20 mouse cellular contexts compared by ENCODE assay signal in genomic region chr17:12224145-12224544, GRCm38 (mm10).
DNase-seq lines count a peak whose midpoint lies in the region; ATAC-seq and TF ChIP-seq lines count a peak whose summit lies in the region.
"Had no signal": no experiment of that assay in that cellular context is flagged by ENCODE, and none has a peak within 500 bp of the region (broad histone marks: within the 10 kb centered on the region; RNA-seq: fewer than 3 reads in every experiment).

No protein-coding gene starts in this region.

- ATAC-seq in kidney, postnatal 0 days (replicated peaks; ENCODE audit: low FRiP score, low read depth) = no peak
- 0 out of 2 replicates have a peak, but pooled peaks have one; percentile 23 for ATAC-seq in neural tube, embryonic 15.5 days (ENCODE audit: low FRiP score)
- 0 out of 2 replicates have a peak, but pooled peaks have one; percentile 6 for ATAC-seq in stomach, postnatal 0 days (ENCODE audit: low FRiP score, low TSS enrichment)
- no peak for ATAC-seq in megakaryocyte-erythroid progenitor cell, adult 5-6 weeks (replicated peaks; ENCODE audit: low FRiP score, low TSS enrichment, poor library complexity, severe bottlenecking)
- ATAC-seq: inflammation-experienced regulatory T-cells, adult 6 months had no signal

- no peak overlapping the region for H3K27ac ChIP-seq in kidney, postnatal 0 days
- H3K27ac ChIP-seq in kidney, adult 2 months (ENCODE audit: insufficient read depth, low read depth, low read length) = no peak overlapping the region
- no peak overlapping the region for H3K27ac ChIP-seq in neural tube, embryonic 15.5 days (replicated peaks)
- no peak overlapping the region for H3K27ac ChIP-seq in stomach, postnatal 0 days (replicated peaks)
- H3K27ac ChIP-seq: embryonic facial prominence, embryonic 13.5 days; gastrocnemius, adult 2 months; heart, embryonic 13.5 days; macrophage; midbrain, embryonic 12.5 days had no signal

- no peak overlapping the region for H3K9ac ChIP-seq in kidney, postnatal 0 days (ENCODE audit: low read depth, low read length)
- no peak overlapping the region for H3K9ac ChIP-seq in neural tube, embryonic 15.5 days (replicated peaks)
- no peak overlapping the region for H3K9ac ChIP-seq in stomach, postnatal 0 days (ENCODE audit: low read length)
- H3K9ac ChIP-seq: embryonic facial prominence, embryonic 13.5 days; heart, embryonic 13.5 days; midbrain, embryonic 12.5 days had no signal

- peak; percentile 86 for DNase-seq in cerebellum, adult 11-12 months
- DNase-seq in cerebellum, postnatal 4 days (ENCODE audit: low spot score in 2 of 2) = no peak
- DNase-seq in kidney, postnatal 0 days (ENCODE audit: low spot score) = peak; percentile 35
- DNase-seq in kidney, adult 2 months = no peak
- DNase-seq in neural tube, embryonic 10.5 days (ENCODE audit: extremely low spot score, low spot score) = no peak
- DNase-seq in stomach, postnatal 0 days (ENCODE audit: low spot score) = no peak
- DNase-seq: adrenal gland, adult 8-10 months; gastrocnemius, adult 2 months; heart, postnatal 4 days; lung, adult 2 months; right cerebral cortex, adult 18-20 months had no signal

- H3K27me3 ChIP-seq in kidney, postnatal 0 days (ENCODE audit: insufficient read depth, low read length) = no peaks in the 10 kb centered on the region
- H3K27me3 ChIP-seq in kidney, adult 2 months (replicated peaks; ENCODE audit: control insufficient read depth, insufficient read depth, low read length) = no peaks in the 10 kb centered on the region
- no peaks in the 10 kb centered on the region for H3K27me3 ChIP-seq in neural tube, embryonic 15.5 days (replicated peaks)
- H3K27me3 ChIP-seq in stomach, postnatal 0 days (ENCODE audit: control insufficient read depth, insufficient read depth, low read length) = no peaks in the 10 kb centered on the region
- H3K27me3 ChIP-seq: CH12.LX; embryonic facial prominence, embryonic 13.5 days; heart, embryonic 13.5 days; midbrain, embryonic 12.5 days had no signal

- TF ChIP-seq POLR2A in kidney, adult 2 months (IDR thresholded peaks at IDR 0.05; ENCODE audit: low read depth, low read length) = no peak

- no peak overlapping the region for H3K4me2 ChIP-seq in kidney, postnatal 0 days (ENCODE audit: low read length)
- no peak overlapping the region for H3K4me2 ChIP-seq in neural tube, embryonic 15.5 days
- no peak overlapping the region for H3K4me2 ChIP-seq in stomach, postnatal 0 days (replicated peaks; ENCODE audit: low read depth)
- H3K4me2 ChIP-seq: embryonic facial prominence, embryonic 13.5 days; heart, embryonic 13.5 days; midbrain, embryonic 12.5 days had no signal

- no peak overlapping the region for H3K4me3 ChIP-seq in kidney, postnatal 0 days (replicated peaks; ENCODE audit: low read depth, low read length)
- no peak overlapping the region for H3K4me3 ChIP-seq in kidney, adult 2 months (ENCODE audit: insufficient read depth, low read depth, low read length)
- no peak overlapping the region for H3K4me3 ChIP-seq in neural tube, embryonic 15.5 days (replicated peaks)
- no peak overlapping the region for H3K4me3 ChIP-seq in stomach, postnatal 0 days (ENCODE audit: low read depth, low read length)
- H3K4me3 ChIP-seq: embryonic facial prominence, embryonic 13.5 days; gastrocnemius, adult 2 months; heart, embryonic 13.5 days; midbrain, embryonic 12.5 days; myocyte had no signal

- H3K36me3 ChIP-seq in kidney, postnatal 0 days (ENCODE audit: insufficient read depth, low read length) = peaks cover 31% of the 10 kb centered on the region
- no peaks in the 10 kb centered on the region for H3K36me3 ChIP-seq in kidney, adult 2 months (ENCODE audit: control insufficient read depth, insufficient read depth, low read length)
- H3K36me3 ChIP-seq in neural tube, embryonic 15.5 days = peaks cover 49% of the 10 kb centered on the region
- H3K36me3 ChIP-seq in stomach, postnatal 0 days (ENCODE audit: control insufficient read depth, insufficient read depth, low read length) = peaks cover 9% of the 10 kb centered on the region; the same call in 1 of the 2 replicates

- no peaks in the 10 kb centered on the region for H3K9me3 ChIP-seq in kidney, postnatal 0 days (replicated peaks; ENCODE audit: low read length)
- H3K9me3 ChIP-seq in neural tube, embryonic 15.5 days (replicated peaks) = no peaks in the 10 kb centered on the region
- no peaks in the 10 kb centered on the region for H3K9me3 ChIP-seq in stomach, postnatal 0 days (ENCODE audit: control insufficient read depth, low read length)
- H3K9me3 ChIP-seq: embryonic facial prominence, embryonic 13.5 days; heart, embryonic 13.5 days; midbrain, embryonic 12.5 days had no signal

- no peak for TF ChIP-seq EP300 in stomach, postnatal 0 days (optimal IDR thresholded peaks at IDR 0.05)

- no peaks in the 10 kb centered on the region for H3K4me1 ChIP-seq in kidney, postnatal 0 days (replicated peaks; ENCODE audit: insufficient read depth, low read length)
- no peaks in the 10 kb centered on the region for H3K4me1 ChIP-seq in kidney, adult 2 months (ENCODE audit: control insufficient read depth, insufficient read depth, low read length)
- H3K4me1 ChIP-seq in neural tube, embryonic 15.5 days = no peaks in the 10 kb centered on the region
- H3K4me1 ChIP-seq in stomach, postnatal 0 days (replicated peaks; ENCODE audit: control insufficient read depth, insufficient read depth) = no peaks in the 10 kb centered on the region

- no peak for TF ChIP-seq CTCF in kidney, postnatal 0 days (IDR thresholded peaks at IDR 0.05; ENCODE audit: low read depth)
- TF ChIP-seq CTCF in kidney, adult 2 months (conservative IDR thresholded peaks at IDR 0.05; ENCODE audit: insufficient read depth, insufficient read length, low read depth, low read length) = no peak
- TF ChIP-seq CTCF in stomach, postnatal 0 days (IDR thresholded peaks at IDR 0.05; ENCODE audit: low read depth) = no peak

- WGBS in kidney, postnatal 0 days = 41% methylated on average over 8 of the region's 9 CpGs
- 50% methylated on average over 9 of the region's 9 CpGs for WGBS in kidney, adult 2 months
- WGBS in neural tube, embryonic 15.5 days = 87% methylated on average over 9 of the region's 9 CpGs
- 77% methylated on average over 8 of the region's 9 CpGs for WGBS in stomach, postnatal 0 days

Comparison
In these comparisons a context has a peak if more than half of its experiments do, and no peak if none do; other contexts are left out.
1. DNase-seq: peak in cerebellum, adult 11-12 months (single experiment) and kidney, postnatal 0 days (single experiment); none in cerebellum, postnatal 4 days (0 of 2), kidney, adult 2 months (single experiment), neural tube, embryonic 10.5 days (single experiment) and stomach, postnatal 0 days (single experiment).
2. ATAC-seq: peak in neural tube, embryonic 15.5 days (single experiment) and stomach, postnatal 0 days (single experiment); none in kidney, postnatal 0 days (single experiment) and megakaryocyte-erythroid progenitor cell, adult 5-6 weeks (single experiment).